Mouse (Mus musculus): ENCODE data around the gene Sparc.
A peak's percentile ranks its signal among the peaks of the same experiment; 100 is the strongest.

The Sparc gene

GRCm38 (mm10) chr11:55407133-55407532, 15.8 kb downstream of the Sparc start:
- no peak for DNase-seq (ENCODE audit: low read depth in 1 of 2, low spot score in 2 of 2)

GRCm38 (mm10) chr11:55405601-55406469, 17.1 kb downstream of the Sparc start:
- DNase-seq (ENCODE audit: low read depth in 1 of 2, low spot score in 2 of 2) = no peak

GRCm38 (mm10) chr11:55404659-55405457, 18.1 kb downstream of the Sparc start:
- DNase-seq (ENCODE audit: low read depth in 1 of 2, low spot score in 2 of 2) = no peak

GRCm38 (mm10) chr11:55400863-55401262, 22.1 kb downstream of the Sparc start:
- no peak for DNase-seq (ENCODE audit: low read depth in 1 of 2, low spot score in 2 of 2)

GRCm38 (mm10) chr11:55398371-55398770, 24.6 kb downstream of the Sparc start:
- DNase-seq (ENCODE audit: low read depth in 1 of 2, low spot score in 2 of 2) = no peak

GRCm38 (mm10) chr11:55397441-55397840, 25.5 kb downstream of the Sparc start:
- DNase-seq (ENCODE audit: low read depth in 1 of 2, low spot score in 2 of 2) = no peak

- DNase-seq (ENCODE audit: low read depth in 1 of 2, low spot score in 2 of 2) = no peak
Measured at GRCm38 (mm10) chr11:55397036-55397435, 25.9 kb downstream of the Sparc start.

- DNase-seq (ENCODE audit: low read depth in 1 of 2, low spot score in 2 of 2) = no peak
Measured at GRCm38 (mm10) chr11:55395073-55395642, 27.8 kb downstream of the Sparc start.

GRCm38 (mm10) chr11:55394592-55394991, 28.4 kb downstream of the Sparc start:
- DNase-seq (ENCODE audit: low read depth in 1 of 2, low spot score in 2 of 2) = no peak

GRCm38 (mm10) chr11:55392474-55392873, 30.5 kb downstream of the Sparc start:
- DNase-seq (ENCODE audit: low read depth in 1 of 2, low spot score in 2 of 2) = no peak

- DNase-seq (ENCODE audit: low read depth in 1 of 2, low spot score in 2 of 2) = no peak
Measured at GRCm38 (mm10) chr11:55389778-55390177, 33.2 kb downstream of the Sparc start.

GRCm38 (mm10) chr11:55387576-55387975, 35.4 kb downstream of the Sparc start:
- DNase-seq (ENCODE audit: low read depth in 1 of 2, low spot score in 2 of 2) = no peak

- peak; percentile 63 to 82 for DNase-seq (ENCODE audit: low read depth in 1 of 2, low spot score in 2 of 2)
Measured at GRCm38 (mm10) chr11:55386424-55387063, 36.4 kb downstream of the Sparc start.

GRCm38 (mm10) chr11:55383463-55384045, 39.4 kb downstream of the Sparc start:
- DNase-seq (ENCODE audit: low read depth in 1 of 2, low spot score in 2 of 2) = no peak

GRCm38 (mm10) chr11:55380908-55381307, 42.1 kb downstream of the Sparc start:
- no peak for DNase-seq (ENCODE audit: low read depth in 1 of 2, low spot score in 2 of 2)

GRCm38 (mm10) chr11:55378371-55378770, 44.6 kb downstream of the Sparc start:
- no peak for DNase-seq (ENCODE audit: low read depth in 1 of 2, low spot score in 2 of 2)

- no peak for DNase-seq (ENCODE audit: low read depth in 1 of 2, low spot score in 2 of 2)
Measured at GRCm38 (mm10) chr11:55373838-55374237, 49.1 kb downstream of the Sparc start.

GRCm38 (mm10) chr11:55373373-55373772, 49.6 kb downstream of the Sparc start:
- no peak for DNase-seq (ENCODE audit: low read depth in 1 of 2, low spot score in 2 of 2)

GRCm38 (mm10) chr11:55372001-55372400, 51.0 kb downstream of the Sparc start:
- no peak for DNase-seq (ENCODE audit: low read depth in 1 of 2, low spot score in 2 of 2)

- DNase-seq (ENCODE audit: low read depth in 1 of 2, low spot score in 2 of 2) = no peak
Measured at GRCm38 (mm10) chr11:55369093-55369471, 53.9 kb downstream of the Sparc start.

Measured in monocyte, adult 2 months (primary cell).